Mouse (Mus musculus) stomach, postnatal 0 days (tissue): Measurements from ENCODE around the gene Gm9780. TPM values are rescaled to one million over a fixed set of nuclear protein-coding genes. Genes with fewer than 3 reads are reported as not detected.
A peak's percentile ranks its signal among the peaks of the same experiment; 100 is the strongest.
"Not testable (repeated sequence)": the region's sequence is repeated elsewhere in the genome, so short reads cannot be mapped to it uniquely, and the experiment has no call there.

Source experiments
- ATAC-seq: fragments of 200-750 bp; cut with Nextera tagmentation; 2 replicates; pipeline ENCODE4 v1.8.0; 2017; ENCODE audit not compliant: low FRiP score, low TSS enrichment
- DNase-seq: peaks from one replicate; pipeline ENCODE4 v3.0.0-alpha.2; 2016; ENCODE audit warnings: low spot score
- H3K27ac ChIP-seq: fragments of 300-500 bp; sonication (generic); replicated peaks from 2 replicates; pipeline ENCODE4 v1.5.1; 2014; ENCODE audit warnings: mild to moderate bottlenecking, control low read depth
- H3K27me3 ChIP-seq: fragments of 300-500 bp; sonication (generic); 2 replicates; pipeline ENCODE4 v1.6.1; 2014; ENCODE audit warnings: low read length; ENCODE audit not compliant: control insufficient read depth, insufficient read depth
- H3K36me3 ChIP-seq: fragments of 300-500 bp; sonication (generic); 2 replicates; pipeline ENCODE4 v1.6.1; 2014; ENCODE audit warnings: low read length, mixed read lengths; ENCODE audit not compliant: control insufficient read depth, insufficient read depth
- H3K4me1 ChIP-seq: fragments of 300-500 bp; sonication (generic); replicated peaks from 2 replicates; pipeline ENCODE4 v1.6.1; 2014; ENCODE audit warnings: antibody characterized with exemption; ENCODE audit not compliant: control insufficient read depth, insufficient read depth
- H3K4me2 ChIP-seq: fragments of 300-500 bp; sonication (generic); replicated peaks from 2 replicates; pipeline ENCODE4 v1.6.1; 2014; ENCODE audit warnings: low read depth, mild to moderate bottlenecking, control low read depth, moderate library complexity
- H3K4me3 ChIP-seq: fragments of 300-500 bp; sonication (generic); 2 replicates; pipeline ENCODE4 v1.5.1; 2014; ENCODE audit warnings: low read depth, low read length, control low read depth
- H3K9ac ChIP-seq: fragments of 300-500 bp; sonication (generic); 2 replicates; pipeline ENCODE4 v1.6.1; 2014; ENCODE audit warnings: mild to moderate bottlenecking, low read length, control low read depth, mixed read lengths
- H3K9me3 ChIP-seq: fragments of 300-500 bp; sonication (generic); 2 replicates; pipeline ENCODE4 v1.6.1; 2016; ENCODE audit warnings: low read length; ENCODE audit not compliant: control insufficient read depth
- WGBS: fragments of 180-500 bp; shearing (Covaris S2); extraction: QIAGEN DNeasy Blood & Tissue Kit; methylation state at CpG from one replicate; pipeline ENCODE4 v1.1.7; 2014; 5-methylcytosine and 5-hydroxymethylcytosine counted together
- polyA plus RNA-seq: library from polyadenylated mRNA; unstranded; fragments of >200 nt; fragmentation: Nextera tagmentation; extraction: Ambion mirVana; gene quantifications from 2 replicates; pipeline ENCODE4 v1.2.1, GENCODE M21; 2015

Gm9780 gene
- polyA plus RNA-seq, 1 experiment from 2014 or later: 113 TPM

GRCm38 (mm10) chr14:26047026-26047425, 4.5 kb upstream of the Gm9780 start:
- not testable (repeated sequence) for H3K9me3 ChIP-seq, H3K4me3 ChIP-seq, H3K27ac ChIP-seq, ATAC-seq, H3K9ac ChIP-seq, H3K4me1 ChIP-seq, DNase-seq, H3K36me3 ChIP-seq, H3K27me3 ChIP-seq, H3K4me2 ChIP-seq
- no CpG with 5 or more reads among the region's 8 CpGs for WGBS

- H3K9me3 ChIP-seq, H3K9ac ChIP-seq, H3K27me3 ChIP-seq, DNase-seq, H3K4me1 ChIP-seq, H3K36me3 ChIP-seq, H3K4me2 ChIP-seq, ATAC-seq, H3K27ac ChIP-seq, H3K4me3 ChIP-seq: not testable (repeated sequence)
- WGBS: no CpG with 5 or more reads among the region's 5 CpGs
These were observed 2.5 kb upstream of the Gm9780 start for GRCm38 (mm10) chr14:26045007-26045406.

GRCm38 (mm10) chr14:26035439-26035838, 7.1 kb downstream of the Gm9780 start:
- H3K9ac ChIP-seq, H3K27ac ChIP-seq, H3K4me1 ChIP-seq, H3K27me3 ChIP-seq, DNase-seq, H3K9me3 ChIP-seq, H3K36me3 ChIP-seq, H3K4me2 ChIP-seq, H3K4me3 ChIP-seq: not testable (repeated sequence)
- no CpG with 5 or more reads among the region's 6 CpGs for WGBS
- peak; percentile 71 for ATAC-seq

- not testable (repeated sequence) for H3K4me1 ChIP-seq, H3K9ac ChIP-seq, H3K4me3 ChIP-seq, DNase-seq, H3K27me3 ChIP-seq, H3K36me3 ChIP-seq, H3K4me2 ChIP-seq, H3K27ac ChIP-seq, H3K9me3 ChIP-seq
- ATAC-seq: peak; percentile 79
- no CpG with 5 or more reads among the region's 3 CpGs for WGBS
These were observed 8.1 kb downstream of the Gm9780 start for GRCm38 (mm10) chr14:26034364-26034763.

- not testable (repeated sequence) for H3K4me3 ChIP-seq, H3K4me1 ChIP-seq, H3K9ac ChIP-seq, H3K9me3 ChIP-seq, H3K27me3 ChIP-seq, H3K4me2 ChIP-seq, H3K36me3 ChIP-seq, ATAC-seq, DNase-seq, H3K27ac ChIP-seq
- no CpG with 5 or more reads among the region's 12 CpGs for WGBS
These were observed 16.9 kb downstream of the Gm9780 start for GRCm38 (mm10) chr14:26025653-26026052.

GRCm38 (mm10) chr14:26022831-26023230, 19.7 kb downstream of the Gm9780 start:
- not testable (repeated sequence) for H3K4me1 ChIP-seq, DNase-seq, H3K27ac ChIP-seq, H3K4me3 ChIP-seq, H3K36me3 ChIP-seq, H3K9me3 ChIP-seq, H3K4me2 ChIP-seq, ATAC-seq, H3K9ac ChIP-seq, H3K27me3 ChIP-seq
- WGBS: no CpG with 5 or more reads among the region's 6 CpGs

GRCm38 (mm10) chr14:26021555-26021954, 21.0 kb downstream of the Gm9780 start:
- no CpG with 5 or more reads among the region's 9 CpGs for WGBS
- H3K4me1 ChIP-seq, H3K9ac ChIP-seq, H3K4me2 ChIP-seq, H3K27ac ChIP-seq, H3K4me3 ChIP-seq, H3K36me3 ChIP-seq, H3K9me3 ChIP-seq, DNase-seq, H3K27me3 ChIP-seq: not testable (repeated sequence)
- ATAC-seq: peak; percentile 67

- not testable (repeated sequence) for DNase-seq, H3K27ac ChIP-seq, H3K4me2 ChIP-seq, H3K4me1 ChIP-seq, H3K9ac ChIP-seq, H3K36me3 ChIP-seq, H3K4me3 ChIP-seq, H3K27me3 ChIP-seq, H3K9me3 ChIP-seq
- ATAC-seq: peak; percentile 88
- no CpG with 5 or more reads among the region's 7 CpGs for WGBS
These were observed 26.1 kb downstream of the Gm9780 start for GRCm38 (mm10) chr14:26016414-26016813.

- not testable (repeated sequence) for H3K36me3 ChIP-seq, H3K27ac ChIP-seq, DNase-seq, H3K4me1 ChIP-seq, H3K27me3 ChIP-seq, H3K4me2 ChIP-seq, H3K9me3 ChIP-seq, H3K9ac ChIP-seq, H3K4me3 ChIP-seq
- WGBS: no CpG with 5 or more reads among the region's 2 CpGs
- peak; percentile 71; the same call in 1 of the 2 replicates for ATAC-seq
These were observed 35.0 kb downstream of the Gm9780 start for GRCm38 (mm10) chr14:26007462-26007861.
